Mouse (Mus musculus) midbrain, embryonic 14.5 days (tissue): ENCODE results near the gene Bcas3. TPM values are rescaled to one million over a fixed set of nuclear protein-coding genes. Genes with fewer than 3 reads are reported as not detected.

Source experiments
- ATAC-seq: fragments of 200-750 bp; cut with Nextera tagmentation; 2 replicates; pipeline ENCODE4 v1.8.0; 2017; ENCODE audit warnings: moderate number of reproducible peaks, moderate library complexity; ENCODE audit not compliant: low FRiP score, low TSS enrichment
- DNase-seq: peaks from one replicate; pipeline ENCODE4 v3.0.0-alpha.2; 2015
- H3K27ac ChIP-seq: fragments of 300-500 bp; sonication (generic); replicated peaks from 2 replicates; pipeline ENCODE4 v1.5.1; 2014; ENCODE audit warnings: mild to moderate bottlenecking, low read depth, low read length, moderate library complexity
- H3K27me3 ChIP-seq: fragments of 300-500 bp; sonication (generic); 2 replicates; pipeline ENCODE4 v1.6.1; 2014; ENCODE audit warnings: low read length, control low read depth, mixed read lengths; ENCODE audit not compliant: control insufficient read depth, insufficient read depth
- H3K36me3 ChIP-seq: fragments of 300-500 bp; sonication (generic); 2 replicates; pipeline ENCODE4 v1.6.1; 2014; ENCODE audit warnings: low read length, control low read depth; ENCODE audit not compliant: control insufficient read depth, insufficient read depth
- H3K4me1 ChIP-seq: fragments of 300-500 bp; sonication (generic); 2 replicates; pipeline ENCODE4 v1.6.1; 2014; ENCODE audit warnings: mild to moderate bottlenecking, antibody characterized with exemption, low read length, control low read depth; ENCODE audit not compliant: control insufficient read depth, insufficient read depth
- H3K4me2 ChIP-seq: fragments of 300-500 bp; sonication (generic); 2 replicates; pipeline ENCODE4 v1.6.1; 2014; ENCODE audit warnings: mild to moderate bottlenecking, low read length, moderate library complexity
- H3K4me3 ChIP-seq: fragments of 300-500 bp; sonication (generic); replicated peaks from 2 replicates; pipeline ENCODE4 v1.5.1; 2014; ENCODE audit warnings: low read depth, low read length
- H3K9ac ChIP-seq: fragments of 300-500 bp; sonication (generic); replicated peaks from 2 replicates; pipeline ENCODE4 v1.6.1; 2014; ENCODE audit warnings: mild to moderate bottlenecking, low read length, moderate library complexity
- H3K9me3 ChIP-seq: fragments of 300-500 bp; sonication (generic); 2 replicates; pipeline ENCODE4 v1.6.1; 2016; ENCODE audit warnings: low read length, control low read depth, mixed read lengths; ENCODE audit not compliant: control insufficient read depth
- WGBS: fragments of 180-500 bp; shearing (Covaris S2); extraction: QIAGEN DNeasy Blood & Tissue Kit; methylation state at CpG from one replicate; pipeline ENCODE4 v1.1.7; 2014; 5-methylcytosine and 5-hydroxymethylcytosine counted together
- polyA plus RNA-seq: library from polyadenylated mRNA; unstranded; fragments of >200 nt; fragmentation: Nextera tagmentation; extraction: Ambion mirVana; gene quantifications from 2 replicates; pipeline ENCODE4 v1.2.1, GENCODE M21; 2014

Gene Bcas3
- polyA plus RNA-seq, 1 experiment from 2014 or later: 33.4 TPM

- Histone ChIP-seq H3K4me3 (no peak overlapping the region), H3K36me3 (peaks cover 35% of the 10 kb centered on the region), H3K9me3 (no peaks in the 10 kb centered on the region), H3K4me1 (no peaks in the 10 kb centered on the region), H3K27ac (no peak overlapping the region), H3K9ac (no peak overlapping the region), H3K4me2 (no peak overlapping the region), H3K27me3 (no peaks in the 10 kb centered on the region)
- no peak for DNase-seq
- no peak for ATAC-seq
- 92% methylated on average over 6 of the region's 6 CpGs for WGBS
These were observed 6.7 kb downstream of the Bcas3 start for GRCm38 (mm10) chr11:85359641-85360040.

GRCm38 (mm10) chr11:85361621-85362020 is 8.7 kb downstream of the Bcas3 start:
- no peak overlapping the region for H3K4me3 ChIP-seq
- H3K4me1 ChIP-seq: no peaks in the 10 kb centered on the region
- H3K27ac ChIP-seq: no peak overlapping the region
- DNase-seq: no peak
- ATAC-seq: no peak
- no peak overlapping the region for H3K4me2 ChIP-seq
- no peak overlapping the region for H3K9ac ChIP-seq
- WGBS: 85% methylated on average over 8 of the region's 8 CpGs
- H3K27me3 ChIP-seq: no peaks in the 10 kb centered on the region
- H3K36me3 ChIP-seq: peaks cover 48% of the 10 kb centered on the region
- H3K9me3 ChIP-seq: no peaks in the 10 kb centered on the region

GRCm38 (mm10) chr11:85366168-85366567 is 13.2 kb downstream of the Bcas3 start:
- Histone ChIP-seq H3K4me3 (no peak overlapping the region), H3K27ac (no peak overlapping the region), H3K27me3 (no peaks in the 10 kb centered on the region), H3K36me3 (peaks cover 53% of the 10 kb centered on the region), H3K9ac (no peak overlapping the region), H3K4me1 (no peaks in the 10 kb centered on the region), H3K4me2 (no peak overlapping the region), H3K9me3 (no peaks in the 10 kb centered on the region)
- DNase-seq (no peak), ATAC-seq (no peak)
- 98% methylated on average over 3 of the region's 3 CpGs for WGBS

- Histone ChIP-seq H3K27me3 (no peaks in the 10 kb centered on the region), H3K4me2 (no peak overlapping the region), H3K9ac (no peak overlapping the region), H3K27ac (no peak overlapping the region), H3K36me3 (peaks cover 54% of the 10 kb centered on the region), H3K9me3 (no peaks in the 10 kb centered on the region), H3K4me1 (no peaks in the 10 kb centered on the region), H3K4me3 (no peak overlapping the region)
- DNase-seq (no peak), ATAC-seq (no peak)
- 49% methylated on average over 3 of the region's 3 CpGs for WGBS
These were observed 14.9 kb downstream of the Bcas3 start for GRCm38 (mm10) chr11:85367823-85368222.

- 91% methylated on average over 3 of the region's 3 CpGs for WGBS
- Histone ChIP-seq H3K4me1 (no peaks in the 10 kb centered on the region), H3K4me2 (no peak overlapping the region), H3K4me3 (no peak overlapping the region), H3K27ac (no peak overlapping the region), H3K27me3 (no peaks in the 10 kb centered on the region), H3K36me3 (0 out of 2 replicates have a peak, but pooled peaks cover 2% of the 10 kb centered on the region), H3K9ac (no peak overlapping the region), H3K9me3 (no peaks in the 10 kb centered on the region)
- ATAC-seq (no peak), DNase-seq (no peak)
These were observed 26.1 kb downstream of the Bcas3 start for GRCm38 (mm10) chr11:85379091-85379490.

- Histone ChIP-seq H3K36me3 (0 out of 2 replicates have a peak, but pooled peaks cover under 1% of the 10 kb centered on the region), H3K4me3 (no peak overlapping the region), H3K9ac (no peak overlapping the region), H3K27ac (no peak overlapping the region), H3K4me1 (no peaks in the 10 kb centered on the region), H3K4me2 (no peak overlapping the region), H3K27me3 (no peaks in the 10 kb centered on the region), H3K9me3 (no peaks in the 10 kb centered on the region)
- DNase-seq (no peak), ATAC-seq (no peak)
- 10% methylated on average over 1 of the region's 1 CpGs for WGBS
These were observed 27.1 kb downstream of the Bcas3 start for GRCm38 (mm10) chr11:85380046-85380445.

GRCm38 (mm10) chr11:85382055-85382454 is 29.1 kb downstream of the Bcas3 start:
- H3K9ac ChIP-seq: no peak overlapping the region
- no peak for ATAC-seq
- H3K4me3 ChIP-seq: no peak overlapping the region
- H3K4me1 ChIP-seq: no peaks in the 10 kb centered on the region
- H3K27me3 ChIP-seq: no peaks in the 10 kb centered on the region
- H3K36me3 ChIP-seq: no peaks in the 10 kb centered on the region
- WGBS: 17% methylated on average over 4 of the region's 4 CpGs
- peak; percentile 84 for DNase-seq
- no peak overlapping the region for H3K4me2 ChIP-seq
- H3K27ac ChIP-seq: no peak overlapping the region
- no peaks in the 10 kb centered on the region for H3K9me3 ChIP-seq

- no peak for ATAC-seq
- DNase-seq: no peak
- Histone ChIP-seq H3K27me3 (no peaks in the 10 kb centered on the region), H3K9me3 (no peaks in the 10 kb centered on the region), H3K4me3 (no peak overlapping the region), H3K4me2 (no peak overlapping the region), H3K36me3 (no peaks in the 10 kb centered on the region), H3K4me1 (no peaks in the 10 kb centered on the region), H3K27ac (no peak overlapping the region), H3K9ac (no peak overlapping the region)
- 81% methylated on average over 7 of the region's 7 CpGs for WGBS
These were observed 31.2 kb downstream of the Bcas3 start for GRCm38 (mm10) chr11:85383975-85384821.
